Mouse (Mus musculus): ENCODE measurements around the gene Prss30. TPM values are rescaled to one million over a fixed set of nuclear protein-coding genes. Genes with fewer than 3 reads are reported as not detected.
"Not testable (repeated sequence)": the region's sequence is repeated elsewhere in the genome, so short reads cannot be mapped to it uniquely, and the experiment has no call there.

The Prss30 gene
- total RNA-seq, 2 experiments from 2014 or later, result 0.45 to 1.1 TPM

DNA sequence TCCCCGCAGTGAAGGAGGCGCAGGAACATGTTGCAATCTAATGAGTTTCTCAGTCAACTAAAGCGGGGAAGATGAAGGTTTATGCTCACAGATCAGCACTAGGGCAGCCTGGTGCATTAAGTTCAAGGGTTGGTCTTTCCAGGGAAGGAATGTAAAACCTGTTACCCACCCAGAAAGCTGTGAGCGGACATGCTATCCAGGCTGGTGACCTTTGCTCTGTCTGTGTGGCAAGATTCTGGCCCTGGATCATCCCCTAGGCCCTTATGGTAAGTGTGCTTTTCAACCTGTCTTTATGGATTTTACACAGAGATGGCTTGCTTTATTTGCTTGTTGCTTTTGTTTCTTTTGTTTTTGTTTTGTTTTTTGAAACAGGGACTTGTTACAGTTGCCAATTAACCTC is 3.7 kb downstream of the Prss30 start:
- no peak overlapping the region for H3K4me3 ChIP-seq
- DNase-seq (ENCODE audit: extremely low spot score in 1 of 2, low spot score in 2 of 2), result no peak
- intact Hi-C loops (cut with DNase I), result no loop called here
- H3K27ac ChIP-seq, result no peak overlapping the region
- TF ChIP-seq CTCF (IDR thresholded peaks at IDR 0.05), result no peak

GRCm38 (mm10) chr17:23971315-23971714 is 9.1 kb downstream of the Prss30 start:
- Histone ChIP-seq H3K4me3 (no peak overlapping the region), H3K27ac (no peak overlapping the region)
- no peak for TF ChIP-seq CTCF (IDR thresholded peaks at IDR 0.05)
- no peak for DNase-seq (ENCODE audit: extremely low spot score in 1 of 2, low spot score in 2 of 2)
- intact Hi-C loops (cut with DNase I), result no loop called here

DNA sequence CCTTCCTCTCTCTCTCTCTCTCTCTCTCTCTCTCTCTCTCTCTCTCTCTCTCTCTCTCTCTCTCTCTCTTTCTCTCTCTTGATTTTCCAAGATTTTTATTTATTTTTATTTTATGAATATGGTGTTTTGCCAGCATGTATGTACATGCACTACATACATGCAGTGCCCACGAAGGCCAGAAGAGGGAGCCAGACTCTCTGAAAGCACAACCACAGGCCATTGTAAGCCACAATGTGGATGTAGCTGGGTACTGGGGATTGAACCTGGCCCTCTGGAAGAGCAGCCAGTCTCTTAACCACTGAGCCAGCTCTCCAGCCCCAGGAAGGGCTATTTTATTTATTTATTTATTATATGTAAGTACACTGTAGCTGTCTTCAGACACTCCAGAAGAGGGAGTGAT is 11.1 kb downstream of the Prss30 start:
- no peak overlapping the region for H3K27ac ChIP-seq
- peak; percentile 76 for TF ChIP-seq CTCF (IDR thresholded peaks at IDR 0.05)
- intact Hi-C loops (cut with DNase I), result loop anchor here (2.0 kb wide), 1 partner anchor 24 kb away; no protein-coding TSS in a partner anchor

GRCm38 (mm10) chr17:23968780-23969179 is 11.6 kb downstream of the Prss30 start:
- intact Hi-C loops (cut with DNase I), result loop anchor here (2.0 kb wide), 1 partner anchor 24 kb away; no protein-coding TSS in a partner anchor
- TF ChIP-seq CTCF (IDR thresholded peaks at IDR 0.05), result no peak

More for the DNA sequence above, 11.1 kb downstream of the Prss30 start:
- H3K4me3 ChIP-seq, result no peak overlapping the region
- DNase-seq (ENCODE audit: extremely low spot score in 1 of 2, low spot score in 2 of 2), result peak; percentile 60 to 75

GRCm38 (mm10) chr17:23966658-23967401 is 13.5 kb downstream of the Prss30 start:
- no peak overlapping the region for H3K27ac ChIP-seq
- intact Hi-C loops (cut with DNase I), result no loop called here
- no peak for TF ChIP-seq CTCF (IDR thresholded peaks at IDR 0.05)
- DNase-seq (ENCODE audit: extremely low spot score in 1 of 2, low spot score in 2 of 2), result no peak
- H3K4me3 ChIP-seq, result no peak overlapping the region

More at GRCm38 (mm10) chr17:23968780-23969179, 11.6 kb downstream of the Prss30 start:
- no peak for DNase-seq (ENCODE audit: extremely low spot score in 1 of 2, low spot score in 2 of 2)
- H3K27ac ChIP-seq, result no peak overlapping the region
- no peak overlapping the region for H3K4me3 ChIP-seq

- Histone ChIP-seq H3K27ac (no peak overlapping the region), H3K4me3 (no peak overlapping the region)
- TF ChIP-seq CTCF (IDR thresholded peaks at IDR 0.05), result no peak
- intact Hi-C loops (cut with DNase I), result no loop called here
- no peak for DNase-seq (ENCODE audit: extremely low spot score in 1 of 2, low spot score in 2 of 2)
Measured at GRCm38 (mm10) chr17:23965805-23966425, 14.5 kb downstream of the Prss30 start.

GRCm38 (mm10) chr17:23961573-23962122 is 18.7 kb downstream of the Prss30 start:
- intact Hi-C loops (cut with DNase I), result loop anchor here (5.0 kb wide), 1 partner anchor 189 kb away; the partner anchor contains the start of gene Flywch1
- H3K4me3 ChIP-seq, result no peak overlapping the region
- DNase-seq (ENCODE audit: extremely low spot score in 1 of 2, low spot score in 2 of 2), result no peak
- no peak for TF ChIP-seq CTCF (IDR thresholded peaks at IDR 0.05)
- H3K27ac ChIP-seq, result no peak overlapping the region

GRCm38 (mm10) chr17:23960084-23960738 is 20.2 kb downstream of the Prss30 start:
- Histone ChIP-seq H3K4me3 (no peak overlapping the region), H3K27ac (no peak overlapping the region)
- DNase-seq (ENCODE audit: extremely low spot score in 1 of 2, low spot score in 2 of 2), result peak; percentile 78 to 83
- intact Hi-C loops (cut with DNase I), result loop anchor here (1.0 to 5.0 kb wide), 3 partner anchors 86 to 188 kb away; partner anchors contain the start of gene Flywch1
- TF ChIP-seq CTCF (IDR thresholded peaks at IDR 0.05), result peak; percentile 99

- intact Hi-C loops (cut with DNase I), result no loop called here
- DNase-seq (ENCODE audit: extremely low spot score in 1 of 2, low spot score in 2 of 2), result no peak
Measured at GRCm38 (mm10) chr17:23955174-23955573, 25.2 kb downstream of the Prss30 start, which contains the start of gene Sbpl. Gene Sbpl (minus strand): TSS chr17:23955274.

DNA sequence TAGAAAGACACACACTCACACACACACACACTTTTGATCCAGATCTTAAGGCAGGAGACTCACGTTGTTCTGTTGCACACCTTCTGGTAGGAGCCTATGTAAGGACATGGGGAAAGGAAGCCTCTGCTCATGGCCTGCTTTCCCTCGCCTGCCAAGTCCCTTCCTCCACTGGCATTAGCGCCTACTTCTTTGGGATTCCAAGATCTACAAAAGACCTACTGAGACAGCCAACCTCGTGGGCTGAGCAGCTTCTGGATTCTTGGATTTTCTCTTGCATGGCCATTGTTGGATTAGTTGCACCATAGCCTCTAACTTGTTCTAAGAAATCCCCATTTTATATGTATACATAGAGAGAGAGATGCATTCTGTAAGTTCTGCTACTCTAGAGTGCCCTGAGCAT is 29.5 kb downstream of the Prss30 start:
- intact Hi-C loops (cut with DNase I); H3K4me3 ChIP-seq; H3K27ac ChIP-seq; DNase-seq (ENCODE audit: extremely low spot score in 1 of 2, low spot score in 2 of 2): not testable (repeated sequence)

More at GRCm38 (mm10) chr17:23955174-23955573, 25.2 kb downstream of the Prss30 start, which contains the start of gene Sbpl:
- Histone ChIP-seq H3K4me3 (no peak within 1 kb of the TSS), H3K27ac (no peak within 1 kb of the TSS)
- no peak for TF ChIP-seq CTCF (IDR thresholded peaks at IDR 0.05)

- intact Hi-C loops (cut with DNase I), result no loop called here
- no peak for DNase-seq (ENCODE audit: extremely low spot score in 1 of 2, low spot score in 2 of 2)
- TF ChIP-seq CTCF (IDR thresholded peaks at IDR 0.05), result no peak
- Histone ChIP-seq H3K4me3 (no peak overlapping the region), H3K27ac (no peak overlapping the region)
Measured at GRCm38 (mm10) chr17:23949068-23949467, 31.3 kb downstream of the Prss30 start.

DNA sequence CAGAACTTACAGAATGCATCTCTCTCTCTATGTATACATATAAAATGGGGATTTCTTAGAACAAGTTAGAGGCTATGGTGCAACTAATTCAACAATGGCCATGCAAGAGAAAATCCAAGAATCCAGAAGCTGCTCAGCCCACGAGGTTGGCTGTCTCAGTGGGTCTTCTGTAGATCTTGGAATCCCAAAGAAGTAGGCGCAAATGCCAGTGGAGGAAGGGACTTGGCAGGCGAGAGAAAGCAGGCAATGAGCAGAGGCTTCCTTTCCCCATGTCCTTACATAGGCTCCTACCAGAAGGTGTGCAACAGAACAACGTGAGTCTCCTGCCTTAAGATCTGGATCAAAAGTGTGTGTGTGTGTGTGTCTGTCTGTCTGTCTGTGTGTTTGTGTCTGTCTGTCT is 32.9 kb downstream of the Prss30 start:
- H3K27ac ChIP-seq; DNase-seq (ENCODE audit: extremely low spot score in 1 of 2, low spot score in 2 of 2): not testable (repeated sequence)

More for the DNA sequence above, 32.9 kb downstream of the Prss30 start:
- H3K4me3 ChIP-seq; intact Hi-C loops (cut with DNase I): not testable (repeated sequence)
